Mouse (Mus musculus): ENCODE data around the gene Ephb1. TPM values are rescaled to one million over a fixed set of nuclear protein-coding genes. Genes with fewer than 3 reads are reported as not detected.

The Ephb1 gene
- total RNA-seq, 2 experiments from 2014 or later: 47.3 to 50.4 TPM

- no peak for DNase-seq
- intact Hi-C loops (cut with DNase I): no loop called here
Observed at GRCm38 (mm10) chr9:102309278-102309677, 45.2 kb downstream of the Ephb1 start.

GRCm38 (mm10) chr9:102307656-102308055, 46.8 kb downstream of the Ephb1 start:
- intact Hi-C loops (cut with DNase I): no loop called here

GRCm38 (mm10) chr9:102306645-102307415, 47.7 kb downstream of the Ephb1 start:
- intact Hi-C loops (cut with DNase I): no loop called here
- DNase-seq: peak; percentile 57

More at GRCm38 (mm10) chr9:102307656-102308055, 46.8 kb downstream of the Ephb1 start:
- no peak for DNase-seq

- intact Hi-C loops (cut with DNase I): no loop called here
- peak; percentile 83 for DNase-seq
Observed at GRCm38 (mm10) chr9:102305432-102306100, 48.9 kb downstream of the Ephb1 start.

GRCm38 (mm10) chr9:102304796-102305195, 49.7 kb downstream of the Ephb1 start:
- intact Hi-C loops (cut with DNase I): no loop called here
- DNase-seq: no peak

GRCm38 (mm10) chr9:102303882-102304281, 50.6 kb downstream of the Ephb1 start:
- no peak for DNase-seq
- intact Hi-C loops (cut with DNase I): no loop called here

- intact Hi-C loops (cut with DNase I): no loop called here
Observed at GRCm38 (mm10) chr9:102300985-102301384, 53.5 kb downstream of the Ephb1 start.

GRCm38 (mm10) chr9:102298741-102299140, 55.8 kb downstream of the Ephb1 start:
- intact Hi-C loops (cut with DNase I): no loop called here

More at GRCm38 (mm10) chr9:102300985-102301384, 53.5 kb downstream of the Ephb1 start:
- no peak for DNase-seq

GRCm38 (mm10) chr9:102297986-102298385, 56.5 kb downstream of the Ephb1 start:
- intact Hi-C loops (cut with DNase I): no loop called here
- peak; percentile 82 for DNase-seq

More at GRCm38 (mm10) chr9:102298741-102299140, 55.8 kb downstream of the Ephb1 start:
- DNase-seq: peak; percentile 68

GRCm38 (mm10) chr9:102297176-102297575, 57.3 kb downstream of the Ephb1 start:
- intact Hi-C loops (cut with DNase I): no loop called here
- DNase-seq: no peak

GRCm38 (mm10) chr9:102293605-102294004, 60.9 kb downstream of the Ephb1 start:
- DNase-seq: no peak
- intact Hi-C loops (cut with DNase I): no loop called here

- no peak for DNase-seq
- intact Hi-C loops (cut with DNase I): no loop called here
Observed at GRCm38 (mm10) chr9:102291230-102291629, 63.3 kb downstream of the Ephb1 start.

GRCm38 (mm10) chr9:102288356-102288755, 66.1 kb downstream of the Ephb1 start:
- intact Hi-C loops (cut with DNase I): no loop called here
- no peak for DNase-seq

- intact Hi-C loops (cut with DNase I): no loop called here
- DNase-seq: peak; percentile 68
Observed at GRCm38 (mm10) chr9:102275931-102276330, 78.6 kb downstream of the Ephb1 start.

- intact Hi-C loops (cut with DNase I): no loop called here
- DNase-seq: no peak
Observed at GRCm38 (mm10) chr9:102274016-102274415, 80.5 kb downstream of the Ephb1 start.

GRCm38 (mm10) chr9:102273469-102273808, 81.1 kb downstream of the Ephb1 start:
- no peak for DNase-seq
- intact Hi-C loops (cut with DNase I): no loop called here

- intact Hi-C loops (cut with DNase I): no loop called here
- peak; percentile 40 for DNase-seq
Observed at GRCm38 (mm10) chr9:102272731-102273468, 81.6 kb downstream of the Ephb1 start.

- no peak for DNase-seq
- intact Hi-C loops (cut with DNase I): no loop called here
Observed at GRCm38 (mm10) chr9:102270496-102270895, 84.0 kb downstream of the Ephb1 start.

GRCm38 (mm10) chr9:102267311-102268027, 87.0 kb downstream of the Ephb1 start:
- no peak for DNase-seq
- intact Hi-C loops (cut with DNase I): no loop called here

GRCm38 (mm10) chr9:102263760-102264159, 90.7 kb downstream of the Ephb1 start:
- intact Hi-C loops (cut with DNase I): no loop called here
- DNase-seq: no peak

GRCm38 (mm10) chr9:102262100-102262501, 92.4 kb downstream of the Ephb1 start:
- intact Hi-C loops (cut with DNase I): no loop called here
- no peak for DNase-seq
